Mouse (Mus musculus): Measurements from ENCODE around the gene Cbx2. TPM values are rescaled to one million over a fixed set of nuclear protein-coding genes. Genes with fewer than 3 reads are reported as not detected.
A peak's percentile ranks its signal among the peaks of the same experiment; 100 is the strongest.

The Cbx2 gene
- polyA plus RNA-seq, 1 experiment: 20.6 TPM

DNA sequence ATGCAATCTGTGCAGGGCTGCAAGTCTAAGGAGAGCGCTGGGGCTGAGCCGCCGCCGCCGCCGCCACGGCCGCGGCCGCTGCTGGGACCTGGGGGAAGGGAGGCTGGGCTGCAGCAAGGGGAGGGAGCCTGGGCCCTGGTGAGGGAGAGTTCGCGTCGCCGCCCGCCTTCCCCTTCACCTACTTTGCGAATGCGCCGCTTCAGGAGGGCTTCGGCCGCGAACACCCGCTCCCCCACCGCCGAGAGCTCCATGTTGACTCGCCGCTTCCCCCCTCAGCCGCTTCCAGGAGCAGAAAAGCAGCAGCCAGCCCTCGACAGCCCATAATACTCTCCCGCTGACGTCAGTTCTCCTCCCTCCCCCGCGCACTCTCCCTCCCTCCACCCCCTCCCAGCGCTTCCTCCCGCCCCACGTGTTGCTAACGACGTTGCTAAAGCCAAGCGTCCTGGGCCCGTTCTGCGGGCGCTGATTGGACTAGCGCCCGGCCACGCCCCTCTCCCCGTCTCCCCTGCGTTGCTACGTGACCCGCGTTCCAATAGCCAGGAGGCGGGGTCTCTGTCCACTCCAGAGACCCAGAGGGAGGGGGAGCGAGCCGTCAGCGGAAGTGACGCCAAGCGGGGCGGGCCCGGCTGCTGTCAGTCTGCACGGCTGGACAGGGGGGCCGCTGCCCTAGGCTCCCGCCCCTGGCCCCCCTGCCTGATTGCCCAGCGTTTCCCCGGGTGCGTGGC, 18.0 kb downstream of the Cbx2 start, which contains the start of gene Cbx8:
Cbx8 (minus strand) TSS at position 370 of the 725 bp plus-strand sequence.
- peak; percentile 100 for DNase-seq
- Histone ChIP-seq H3K4me3 (ENCODE audit: control insufficient read depth, insufficient read depth, low read length) (peak within 1 kb of the TSS; percentile 77), H3K27ac (ENCODE audit: control insufficient read depth, insufficient read depth, low read length) (no peak within 1 kb of the TSS), H3K27me3 (ENCODE audit: control insufficient read depth, insufficient read depth, low read length) (peaks cover 34% of the 10 kb centered on the region; the same call in 1 of the 2 replicates), H3K36me3 (ENCODE audit: control insufficient read depth, insufficient read depth, low read length) (peaks cover 7% of the 10 kb centered on the region), H3K4me1 (replicated peaks; ENCODE audit: control insufficient read depth, insufficient read depth, low read length) (peaks cover 24% of the 10 kb centered on the region)
- under 1% methylated on average over 62 of the region's 63 CpGs for WGBS
- TF ChIP-seq CTCF (IDR thresholded peaks at IDR 0.05; ENCODE audit: borderline replicate concordance, control insufficient read depth, extremely low read depth, insufficient read depth, low read length, poor library complexity) (peak; percentile 48; the same call in 1 of the 2 replicates), POLR2A (IDR thresholded peaks at IDR 0.05; ENCODE audit: control insufficient read depth, extremely low read depth, insufficient read depth, low read length, poor library complexity) (peak; percentile 83; the same call in 1 of the 2 replicates)

DNA sequence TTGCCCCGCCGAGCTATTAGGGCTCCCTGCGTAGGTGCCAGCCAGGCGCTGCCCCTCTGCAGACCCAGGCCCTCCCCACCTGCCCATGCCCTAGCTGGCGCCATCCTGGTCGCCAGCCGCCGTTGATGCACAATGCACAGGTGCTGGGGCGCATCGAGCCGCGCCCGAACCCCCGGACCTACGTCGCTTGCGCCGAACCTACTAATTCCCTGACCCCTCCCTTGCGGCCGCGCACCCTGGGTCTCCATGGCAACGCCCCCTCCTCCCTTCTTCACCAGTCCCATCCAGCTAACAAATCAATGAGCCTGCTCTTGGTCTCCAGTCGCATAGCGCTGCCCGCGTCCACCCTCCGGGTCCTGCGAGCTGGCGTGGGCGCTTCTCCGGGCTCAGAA, 18.6 kb downstream of the Cbx2 start:
- DNase-seq: no peak
- Histone ChIP-seq H3K27me3 (ENCODE audit: control insufficient read depth, insufficient read depth, low read length) (peaks cover 38% of the 10 kb centered on the region; the same call in 1 of the 2 replicates), H3K4me3 (ENCODE audit: control insufficient read depth, insufficient read depth, low read length) (peak overlapping the region; percentile 61), H3K4me1 (replicated peaks; ENCODE audit: control insufficient read depth, insufficient read depth, low read length) (peaks cover 24% of the 10 kb centered on the region), H3K27ac (ENCODE audit: control insufficient read depth, insufficient read depth, low read length) (no peak overlapping the region), H3K36me3 (ENCODE audit: control insufficient read depth, insufficient read depth, low read length) (peaks cover 7% of the 10 kb centered on the region)
- 0% methylated on average over 31 of the region's 31 CpGs for WGBS
- TF ChIP-seq POLR2A (IDR thresholded peaks at IDR 0.05; ENCODE audit: control insufficient read depth, extremely low read depth, insufficient read depth, low read length, poor library complexity) (peak; percentile 8; the same call in 1 of the 2 replicates), CTCF (IDR thresholded peaks at IDR 0.05; ENCODE audit: borderline replicate concordance, control insufficient read depth, extremely low read depth, insufficient read depth, low read length, poor library complexity) (0 out of 2 replicates have a peak, but pooled peaks have one; percentile 16)

DNA sequence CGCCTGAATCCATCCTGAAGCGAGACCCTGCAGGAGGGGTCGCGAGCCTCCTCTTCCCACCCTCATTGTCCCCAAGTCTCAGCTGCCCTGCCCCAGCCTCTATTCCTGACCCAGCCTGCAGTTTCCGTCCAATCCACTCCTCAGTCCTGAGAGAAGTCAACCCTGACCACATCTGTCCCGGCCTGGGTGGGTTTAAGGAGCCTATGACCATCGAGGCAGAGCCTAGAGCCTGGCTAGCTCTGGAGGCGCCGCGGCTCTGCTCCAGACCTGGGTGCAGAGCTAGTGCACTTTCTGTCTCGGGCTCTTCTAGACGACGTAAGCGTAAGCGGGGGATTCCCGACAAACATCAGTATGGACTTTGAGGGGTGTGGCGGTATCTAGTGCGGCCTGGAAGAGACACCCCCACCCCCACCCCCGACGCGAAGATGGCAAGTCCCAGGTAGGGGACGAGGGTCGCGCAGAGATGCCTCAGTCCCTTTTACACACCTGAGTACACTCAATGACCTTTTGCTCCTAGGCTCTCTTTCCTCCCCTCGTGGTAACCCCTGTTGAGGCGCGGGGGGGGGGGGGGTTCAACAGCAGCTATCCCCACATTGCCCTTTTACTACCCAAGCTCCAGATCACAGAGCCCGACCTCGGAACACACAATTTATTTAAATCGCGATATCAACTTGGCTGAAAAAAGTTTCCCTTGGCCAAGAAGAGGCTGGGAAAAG, 19.1 kb downstream of the Cbx2 start:
- Histone ChIP-seq H3K27me3 (ENCODE audit: control insufficient read depth, insufficient read depth, low read length) (peaks cover 43% of the 10 kb centered on the region; the same call in 1 of the 2 replicates), H3K27ac (ENCODE audit: control insufficient read depth, insufficient read depth, low read length) (no peak overlapping the region), H3K36me3 (ENCODE audit: control insufficient read depth, insufficient read depth, low read length) (peaks cover 7% of the 10 kb centered on the region), H3K4me1 (replicated peaks; ENCODE audit: control insufficient read depth, insufficient read depth, low read length) (peaks cover 30% of the 10 kb centered on the region), H3K4me3 (ENCODE audit: control insufficient read depth, insufficient read depth, low read length) (peak overlapping the region; percentile 61)
- DNase-seq: no peak
- WGBS: 4% methylated on average over 31 of the region's 31 CpGs
- TF ChIP-seq CTCF (IDR thresholded peaks at IDR 0.05; ENCODE audit: borderline replicate concordance, control insufficient read depth, extremely low read depth, insufficient read depth, low read length, poor library complexity) (no peak), POLR2A (IDR thresholded peaks at IDR 0.05; ENCODE audit: control insufficient read depth, extremely low read depth, insufficient read depth, low read length, poor library complexity) (no peak)

DNA sequence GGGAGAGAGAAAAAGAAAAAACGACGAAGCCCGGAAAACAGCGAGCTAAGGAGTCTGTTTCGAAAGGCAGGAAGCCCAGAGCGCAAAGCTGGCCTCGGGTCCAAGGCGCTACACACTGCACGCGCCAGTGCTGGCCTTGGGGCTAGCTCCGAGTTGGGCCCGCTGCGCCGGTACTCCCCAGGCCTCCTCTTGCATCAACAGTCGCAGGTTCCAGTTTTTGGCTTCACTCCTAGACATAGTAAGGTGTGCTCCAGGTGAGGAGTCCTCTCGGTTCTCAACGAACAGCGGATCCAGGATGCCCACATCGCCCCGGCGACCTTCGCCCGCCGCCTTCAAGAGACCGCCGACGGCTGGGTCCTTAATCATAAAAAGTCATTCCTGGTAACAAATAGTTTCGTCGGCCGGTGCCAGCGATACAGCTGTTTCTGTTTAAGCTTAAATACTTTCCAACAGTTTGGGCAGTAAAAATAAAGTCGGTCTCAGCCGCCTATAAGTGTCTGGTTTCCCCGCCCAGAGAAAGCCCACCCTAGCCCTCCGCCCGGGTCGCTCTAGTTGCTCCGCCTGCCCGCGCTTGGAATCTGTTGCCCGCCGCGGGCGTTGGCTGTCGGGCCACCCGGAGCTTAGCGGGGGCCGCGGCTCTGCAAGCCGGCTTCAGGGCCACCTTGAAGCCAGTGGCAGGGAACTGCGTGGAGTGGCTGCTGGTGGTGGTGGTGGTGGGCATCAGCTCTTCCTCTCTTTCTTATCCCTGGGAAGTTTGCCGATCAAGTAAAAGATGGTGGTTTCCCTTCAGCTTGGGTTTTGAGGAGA, 19.9 kb downstream of the Cbx2 start:
- 4% methylated on average over 52 of the region's 52 CpGs for WGBS
- H3K27ac ChIP-seq (ENCODE audit: control insufficient read depth, insufficient read depth, low read length): no peak overlapping the region
- H3K27me3 ChIP-seq (ENCODE audit: control insufficient read depth, insufficient read depth, low read length): peaks cover 47% of the 10 kb centered on the region
- TF ChIP-seq CTCF (IDR thresholded peaks at IDR 0.05; ENCODE audit: borderline replicate concordance, control insufficient read depth, extremely low read depth, insufficient read depth, low read length, poor library complexity) (no peak), POLR2A (IDR thresholded peaks at IDR 0.05; ENCODE audit: control insufficient read depth, extremely low read depth, insufficient read depth, low read length, poor library complexity) (0 out of 2 replicates have a peak, but pooled peaks have one; percentile 23)
- H3K4me3 ChIP-seq (ENCODE audit: control insufficient read depth, insufficient read depth, low read length): no peak overlapping the region
- peaks cover 7% of the 10 kb centered on the region for H3K36me3 ChIP-seq (ENCODE audit: control insufficient read depth, insufficient read depth, low read length)
- H3K4me1 ChIP-seq (replicated peaks; ENCODE audit: control insufficient read depth, insufficient read depth, low read length): peaks cover 37% of the 10 kb centered on the region
- DNase-seq: no peak

DNA sequence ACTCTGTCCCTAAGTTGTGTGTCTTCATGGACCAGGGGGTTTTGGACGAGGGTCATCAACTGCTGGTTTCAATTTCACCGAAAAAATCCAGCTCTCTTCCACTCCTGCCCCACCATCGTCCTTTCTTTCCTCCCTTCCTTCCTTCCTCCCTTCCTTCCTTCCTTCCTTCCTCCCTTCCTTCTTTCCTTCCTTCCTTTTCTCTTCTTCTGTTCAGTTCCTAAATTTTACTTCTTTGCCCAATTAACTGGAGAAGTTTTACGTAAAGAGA, 20.4 kb downstream of the Cbx2 start:
- Histone ChIP-seq H3K36me3 (ENCODE audit: control insufficient read depth, insufficient read depth, low read length) (peaks cover 7% of the 10 kb centered on the region), H3K27ac (ENCODE audit: control insufficient read depth, insufficient read depth, low read length) (no peak overlapping the region), H3K4me3 (ENCODE audit: control insufficient read depth, insufficient read depth, low read length) (no peak overlapping the region), H3K4me1 (replicated peaks; ENCODE audit: control insufficient read depth, insufficient read depth, low read length) (peaks cover 42% of the 10 kb centered on the region), H3K27me3 (ENCODE audit: control insufficient read depth, insufficient read depth, low read length) (peaks cover 52% of the 10 kb centered on the region)
- TF ChIP-seq CTCF (IDR thresholded peaks at IDR 0.05; ENCODE audit: borderline replicate concordance, control insufficient read depth, extremely low read depth, insufficient read depth, low read length, poor library complexity) (no peak), POLR2A (IDR thresholded peaks at IDR 0.05; ENCODE audit: control insufficient read depth, extremely low read depth, insufficient read depth, low read length, poor library complexity) (no peak)
- DNase-seq: no peak
- 7% methylated on average over 4 of the region's 4 CpGs for WGBS
